Mouse (Mus musculus) small intestine, adult 2 months (tissue): ENCODE measurements around the gene Tmem132d.

ENCODE experiments used
- CTCF ChIP-seq: fragments of 200-500 bp; IDR thresholded peaks from 2 replicates; pipeline ENCODE4 v1.5.1; 2012; ENCODE audit warnings: low read depth, mild to moderate bottlenecking, control low read depth, inconsistent platforms, low read length, moderate library complexity, mixed read lengths; ENCODE audit not compliant: insufficient replicate concordance, insufficient read length; ENCODE audit errors: extremely low read depth
- POLR2A ChIP-seq: fragments of 200-500 bp; IDR thresholded peaks from 2 replicates; pipeline ENCODE4 v1.6.1; 2012; ENCODE audit warnings: low read depth, mild to moderate bottlenecking, control low read depth, inconsistent platforms, low read length, moderate library complexity

GRCm38 (mm10) chr5:128432422-128432821, 455 bp downstream of the Tmem132d start:
- TF ChIP-seq CTCF (no peak), POLR2A (no peak)
